Mouse (Mus musculus): Measurements from ENCODE around the gene Usp53.

DNA sequence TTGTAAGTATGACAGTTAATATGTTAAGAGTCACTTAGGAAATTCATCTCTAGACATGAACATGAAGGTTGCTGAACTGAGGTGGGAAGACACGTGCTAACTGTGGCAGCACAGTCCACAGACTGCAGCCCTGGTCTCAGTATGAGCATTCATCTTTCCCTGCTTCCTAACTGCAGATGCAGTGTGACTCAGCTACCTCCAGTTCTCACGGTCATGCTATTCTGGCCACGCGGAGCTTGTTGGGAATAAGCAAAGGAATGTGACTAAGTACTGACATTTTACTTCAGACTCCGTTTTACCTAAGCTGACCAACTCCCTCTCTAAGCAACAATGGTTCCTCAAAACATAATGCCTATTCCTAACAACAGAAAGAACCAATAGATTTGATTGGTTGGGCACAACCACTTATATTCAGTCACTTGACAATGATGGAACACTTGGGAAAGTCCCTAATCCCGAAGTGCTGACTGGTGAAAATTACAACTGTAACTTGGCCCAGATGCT, 40.9 kb downstream of the Usp53 start:
- TF ChIP-seq CTCF (IDR thresholded peaks at IDR 0.05; ENCODE audit: control insufficient read depth, insufficient read depth, insufficient read length), result no peak
- TF ChIP-seq MYOD1 (IDR thresholded peaks at IDR 0.05; ENCODE audit: control insufficient read depth, insufficient read length, low read depth), result no peak
- no peak for TF ChIP-seq USF1 (IDR thresholded peaks at IDR 0.05; ENCODE audit: low read depth)
- TF ChIP-seq CEBPB (IDR thresholded peaks at IDR 0.05; ENCODE audit: low read depth), result no peak
- TF ChIP-seq MYOG (IDR thresholded peaks at IDR 0.05; ENCODE audit: control insufficient read depth, extremely low read depth, insufficient read length), result no peak
